Mouse (Mus musculus) leukemia stem cell, adult 10-12 weeks (primary cell): ENCODE measurements around the gene Olfr348. TPM values are rescaled to one million over a fixed set of nuclear protein-coding genes. Genes with fewer than 3 reads are reported as not detected.

Experiments used
- polyA plus RNA-seq: library from polyadenylated mRNA; stranded (reverse); fragments of >175 nt; gene quantifications from 2 replicates; pipeline ENCODE4 v1.2.3, GENCODE M21; 2012; ENCODE audit warnings: low replicate concordance

The Olfr348 gene
- polyA plus RNA-seq, result not detected in 2 replicates

DNA sequence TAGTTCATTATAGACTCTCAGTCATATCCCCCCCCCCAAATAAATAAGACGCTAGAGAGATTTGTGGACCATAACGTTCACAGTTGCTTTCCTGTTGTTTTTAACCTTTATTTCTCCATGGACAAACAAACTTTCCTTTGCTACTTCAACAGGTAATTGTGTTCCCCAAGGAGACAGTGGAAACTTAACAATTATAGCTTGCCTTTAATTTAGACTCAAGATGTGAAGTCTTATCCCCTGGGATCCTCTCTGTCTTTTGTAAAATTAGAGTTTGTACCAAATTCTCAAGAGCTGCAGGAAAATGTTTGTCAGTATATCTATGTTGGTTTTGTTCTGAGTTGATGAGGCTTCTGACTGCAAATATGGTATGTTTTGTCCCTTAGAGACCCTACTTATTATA is at the start of gene Olfr348:
Gene Olfr348, plus strand, starts transcription at position 301 of the 400 bp plus-strand sequence.

DNA sequence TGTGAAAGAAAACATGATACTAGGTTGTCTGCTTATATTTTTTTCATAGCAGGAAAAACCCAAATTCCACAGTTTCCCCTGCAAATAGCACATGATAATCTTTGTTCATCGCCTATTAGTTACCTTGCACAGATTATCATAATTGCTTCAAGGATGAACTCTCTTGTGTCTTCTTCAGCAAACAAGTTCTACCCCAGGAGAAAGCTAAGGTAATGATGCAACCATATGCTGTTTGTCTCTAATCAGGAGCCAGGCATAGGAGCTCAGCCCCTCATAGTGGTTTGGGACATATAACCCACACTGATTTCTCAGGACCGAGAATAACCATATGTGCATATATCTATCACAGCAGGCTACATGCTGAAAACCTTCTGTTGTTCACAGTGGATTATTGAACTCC is 6.2 kb downstream of the Olfr348 start, which contains the start of gene Olfr50:
Gene Olfr50, plus strand, starts transcription at position 301 of the 400 bp plus-strand sequence.

DNA sequence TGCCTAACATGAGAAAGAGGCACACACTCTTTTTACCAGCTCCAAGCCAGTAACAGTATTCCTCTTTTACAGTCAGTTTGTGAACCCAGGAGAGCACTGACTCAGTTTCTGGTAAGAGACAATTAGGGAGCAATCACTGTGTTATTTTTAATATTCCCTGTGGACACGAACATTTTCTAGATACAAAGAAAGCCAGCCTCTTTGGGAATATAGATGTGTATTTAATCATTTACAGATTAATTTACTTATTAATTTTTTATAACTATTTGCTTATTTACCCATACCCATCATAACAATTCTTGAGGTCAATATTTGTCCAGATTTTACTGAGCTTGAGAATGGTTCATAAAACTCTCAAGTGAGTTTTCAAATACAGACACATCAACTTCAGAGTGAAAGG is 32.9 kb downstream of the Olfr348 start, which contains the start of gene Olfr3:
Gene Olfr3, minus strand, starts transcription at position 101 of the 400 bp plus-strand sequence.

Other genes starting within 250 kb of the Olfr348 start
- 0.02 TPM in 1 of 2 replicates, not detected in the other for gene Olfr344, start 217.6 kb upstream of the Olfr348 start, polyA plus RNA-seq
- not detected in 2 replicates for gene Olfr345, start 144.2 kb upstream of the Olfr348 start, polyA plus RNA-seq
- not detected in 2 replicates for gene Olfr346, start 98.5 kb upstream of the Olfr348 start, polyA plus RNA-seq
- 0.05 TPM in 1 of 2 replicates, not detected in the other for gene Olfr347, start 52.4 kb upstream of the Olfr348 start, polyA plus RNA-seq
- 0.03 TPM in 1 of 2 replicates, not detected in the other for gene Olfr50, start 6.3 kb downstream of the Olfr348 start, polyA plus RNA-seq
- not detected in 2 replicates for gene Olfr3, start 32.8 kb downstream of the Olfr348 start, polyA plus RNA-seq
- gene Olfr350, start 62.0 kb downstream of the Olfr348 start, polyA plus RNA-seq, result not detected in 2 replicates
- gene Olfr351, start 78.4 kb downstream of the Olfr348 start, polyA plus RNA-seq, result not detected in 2 replicates
- gene Olfr352, start 84.2 kb downstream of the Olfr348 start, polyA plus RNA-seq, result not detected in 2 replicates
- 0.03 TPM in 1 of 2 replicates, not detected in the other for gene Olfr353, start 108.7 kb downstream of the Olfr348 start, polyA plus RNA-seq
- gene Olfr354, start 121.4 kb downstream of the Olfr348 start, polyA plus RNA-seq, result not detected in 2 replicates
- gene Olfr355, start 144.6 kb downstream of the Olfr348 start, polyA plus RNA-seq, result not detected in 2 replicates
- not detected in 2 replicates for gene Olfr356, start 152.8 kb downstream of the Olfr348 start, polyA plus RNA-seq
- 0.03 TPM in 1 of 2 replicates, not detected in the other for gene Olfr357, start 209.6 kb downstream of the Olfr348 start, polyA plus RNA-seq
- not detected in 2 replicates for gene Olfr358, start 225.1 kb downstream of the Olfr348 start, polyA plus RNA-seq